Mouse (Mus musculus): ENCODE data around the gene Zdhhc12. TPM values are rescaled to one million over a fixed set of nuclear protein-coding genes. Genes with fewer than 3 reads are reported as not detected.
A peak's percentile ranks its signal among the peaks of the same experiment; 100 is the strongest.

Zdhhc12 gene
- total RNA-seq, 2 experiments from 2014 or later = 8.5 to 8.8 TPM

DNA sequence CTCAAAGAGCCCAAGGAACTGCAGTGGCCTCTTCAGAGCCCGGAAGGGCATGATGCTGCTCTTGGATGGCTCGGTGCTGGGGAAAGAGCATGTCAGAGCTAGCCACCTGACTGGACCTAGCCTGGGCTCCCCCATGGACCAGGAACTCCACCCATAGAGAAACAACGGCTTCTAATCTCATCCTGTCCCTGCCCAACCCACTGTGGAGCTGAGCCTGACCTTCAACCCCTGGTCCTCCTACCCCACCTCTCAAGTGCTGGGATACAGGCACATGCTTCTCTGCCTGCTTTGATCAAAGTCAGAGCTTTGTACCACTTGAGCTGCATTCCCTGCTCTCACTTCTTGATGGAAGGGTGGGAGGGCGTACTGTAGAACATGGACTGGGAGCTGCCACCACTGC lies 14.8 kb upstream of the Zdhhc12 start:
- no peak for DNase-seq (ENCODE audit: low spot score in 2 of 2)
- intact Hi-C loops (cut with DNase I) = no loop called here

GRCm38 (mm10) chr2:30107646-30108045 lies 14.2 kb upstream of the Zdhhc12 start:
- no peak for DNase-seq (ENCODE audit: low spot score in 2 of 2)
- intact Hi-C loops (cut with DNase I) = no loop called here

DNA sequence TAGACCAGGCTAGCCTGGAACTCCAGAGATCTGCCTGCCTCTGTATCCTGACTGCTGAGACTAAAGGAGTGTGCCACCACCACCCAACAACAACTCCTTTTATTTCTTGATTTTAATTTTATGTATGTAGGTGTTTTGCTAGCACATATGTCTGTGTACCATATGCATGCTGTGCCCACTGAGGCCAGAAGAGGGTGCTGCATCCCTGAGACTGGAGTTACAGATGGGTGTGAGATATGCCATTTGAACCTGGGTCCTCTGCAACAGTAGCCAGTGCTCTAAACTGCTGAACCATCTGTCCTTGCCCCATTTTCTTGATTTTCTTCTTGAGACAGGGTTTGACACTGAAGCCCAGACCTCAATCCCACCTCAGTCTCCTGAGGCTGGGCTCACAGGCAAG lies 12.9 kb upstream of the Zdhhc12 start:
- intact Hi-C loops (cut with DNase I) = no loop called here
- peak; percentile 35 to 48 for DNase-seq (ENCODE audit: low spot score in 2 of 2)

DNA sequence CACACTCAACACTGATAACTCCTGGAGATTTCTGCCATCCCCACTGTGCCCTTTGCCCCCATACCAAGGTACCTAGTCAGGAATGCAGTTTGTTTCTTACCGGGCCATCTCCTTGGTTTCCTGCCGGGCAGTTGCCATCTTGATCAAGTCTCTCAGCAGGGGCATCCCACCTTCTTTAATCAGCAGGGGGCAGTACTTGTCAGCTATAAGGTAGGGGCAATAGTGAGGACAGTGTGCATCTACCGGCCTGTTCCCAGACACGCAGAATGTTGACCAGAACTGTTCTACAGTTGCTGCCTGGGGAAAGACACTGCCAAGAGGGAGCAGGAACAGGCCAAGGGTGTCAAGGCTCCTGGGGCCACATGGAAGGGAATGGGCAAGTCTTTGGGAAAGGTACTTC lies 6.8 kb upstream of the Zdhhc12 start:
- DNase-seq (ENCODE audit: low spot score in 2 of 2) = no peak
- intact Hi-C loops (cut with DNase I) = no loop called here

DNA sequence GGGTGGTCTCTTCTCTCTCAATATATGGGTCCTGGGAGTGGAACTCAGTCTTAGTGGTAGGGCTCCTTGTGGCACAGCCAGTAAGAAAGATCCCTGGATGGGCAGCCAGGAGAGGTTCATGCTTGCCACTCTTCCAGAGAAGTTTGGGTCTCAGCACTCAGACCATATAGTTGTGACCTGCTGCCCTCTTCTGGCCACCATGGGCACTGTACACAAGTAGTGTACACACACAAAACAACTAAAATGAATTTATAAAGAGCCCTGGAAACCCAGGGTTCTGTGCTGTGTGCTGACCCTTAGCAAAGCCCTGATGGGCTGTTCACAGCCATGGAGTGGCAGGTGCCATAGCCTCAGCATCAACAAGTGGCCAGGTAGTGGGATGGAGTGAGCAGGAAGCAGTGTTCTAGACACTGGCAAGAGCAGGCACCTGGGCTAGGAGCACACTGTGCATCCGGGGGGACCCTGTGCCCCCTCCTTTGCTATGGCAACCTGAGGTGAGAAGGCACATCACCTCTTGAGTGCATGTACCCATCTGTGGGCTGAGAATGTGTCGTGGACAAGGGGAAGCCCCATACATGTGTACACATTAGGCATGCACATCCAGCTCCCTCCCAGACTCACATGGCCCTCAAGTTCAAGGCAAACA lies 2.6 kb upstream of the Zdhhc12 start:
- intact Hi-C loops (cut with DNase I) = loop anchor here (2.0 kb wide), 1 partner anchor 53 kb away; no protein-coding TSS in a partner anchor
- no peak for DNase-seq (ENCODE audit: low spot score in 2 of 2)

- DNase-seq (ENCODE audit: low spot score in 2 of 2) = no peak
- intact Hi-C loops (cut with DNase I) = no loop called here
Measured at GRCm38 (mm10) chr2:30094208-30094588, 750 bp upstream of the Zdhhc12 start.

GRCm38 (mm10) chr2:30092280-30092918 lies 1.0 kb downstream of the Zdhhc12 start:
- intact Hi-C loops (cut with DNase I) = no loop called here
- no peak for DNase-seq (ENCODE audit: low spot score in 2 of 2)

DNA sequence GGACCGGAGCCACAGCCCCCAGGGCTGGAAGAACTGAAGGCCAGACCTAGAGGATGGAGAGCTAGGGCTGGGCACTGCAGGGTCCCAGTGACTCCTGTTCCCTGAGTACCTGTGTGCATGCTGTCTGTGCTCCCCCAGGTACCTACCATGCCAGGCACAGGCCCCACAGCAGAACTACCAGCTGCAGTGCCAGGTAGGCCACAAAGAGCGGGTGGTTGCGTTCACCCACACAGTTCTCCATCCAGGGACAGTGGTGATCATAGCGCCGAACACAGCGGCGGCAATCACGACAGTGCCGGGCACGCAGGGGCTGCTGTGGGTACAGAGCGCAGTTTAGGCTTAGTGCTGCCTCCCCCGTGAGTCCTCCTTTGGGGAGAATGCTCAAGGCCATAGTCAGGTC lies 1.9 kb downstream of the Zdhhc12 start:
- DNase-seq (ENCODE audit: low spot score in 2 of 2) = no peak
- intact Hi-C loops (cut with DNase I) = no loop called here

- intact Hi-C loops (cut with DNase I) = no loop called here
- no peak for DNase-seq (ENCODE audit: low spot score in 2 of 2)
Measured at GRCm38 (mm10) chr2:30087310-30087709, 6.1 kb downstream of the Zdhhc12 start.

GRCm38 (mm10) chr2:30084632-30085031 lies 8.8 kb downstream of the Zdhhc12 start:
- intact Hi-C loops (cut with DNase I) = no loop called here
- DNase-seq (ENCODE audit: low spot score in 2 of 2) = no peak

- intact Hi-C loops (cut with DNase I) = no loop called here
- DNase-seq (ENCODE audit: low spot score in 2 of 2) = no peak
Measured at GRCm38 (mm10) chr2:30084113-30084512, 9.3 kb downstream of the Zdhhc12 start.

GRCm38 (mm10) chr2:30080181-30080800 lies 13.2 kb downstream of the Zdhhc12 start:
- DNase-seq (ENCODE audit: low spot score in 2 of 2) = no peak
- intact Hi-C loops (cut with DNase I) = no loop called here

- intact Hi-C loops (cut with DNase I) = loop anchor here (2.0 kb wide), 1 partner anchor 84 kb away; no protein-coding TSS in a partner anchor
- no peak for DNase-seq (ENCODE audit: low spot score in 2 of 2)
Measured at GRCm38 (mm10) chr2:30078760-30079159, 14.7 kb downstream of the Zdhhc12 start.

- intact Hi-C loops (cut with DNase I) = loop anchor here (2.0 kb wide), 1 partner anchor 84 kb away; no protein-coding TSS in a partner anchor
- DNase-seq (ENCODE audit: low spot score in 2 of 2) = no peak
Measured at GRCm38 (mm10) chr2:30078349-30078712, 15.1 kb downstream of the Zdhhc12 start.

DNA sequence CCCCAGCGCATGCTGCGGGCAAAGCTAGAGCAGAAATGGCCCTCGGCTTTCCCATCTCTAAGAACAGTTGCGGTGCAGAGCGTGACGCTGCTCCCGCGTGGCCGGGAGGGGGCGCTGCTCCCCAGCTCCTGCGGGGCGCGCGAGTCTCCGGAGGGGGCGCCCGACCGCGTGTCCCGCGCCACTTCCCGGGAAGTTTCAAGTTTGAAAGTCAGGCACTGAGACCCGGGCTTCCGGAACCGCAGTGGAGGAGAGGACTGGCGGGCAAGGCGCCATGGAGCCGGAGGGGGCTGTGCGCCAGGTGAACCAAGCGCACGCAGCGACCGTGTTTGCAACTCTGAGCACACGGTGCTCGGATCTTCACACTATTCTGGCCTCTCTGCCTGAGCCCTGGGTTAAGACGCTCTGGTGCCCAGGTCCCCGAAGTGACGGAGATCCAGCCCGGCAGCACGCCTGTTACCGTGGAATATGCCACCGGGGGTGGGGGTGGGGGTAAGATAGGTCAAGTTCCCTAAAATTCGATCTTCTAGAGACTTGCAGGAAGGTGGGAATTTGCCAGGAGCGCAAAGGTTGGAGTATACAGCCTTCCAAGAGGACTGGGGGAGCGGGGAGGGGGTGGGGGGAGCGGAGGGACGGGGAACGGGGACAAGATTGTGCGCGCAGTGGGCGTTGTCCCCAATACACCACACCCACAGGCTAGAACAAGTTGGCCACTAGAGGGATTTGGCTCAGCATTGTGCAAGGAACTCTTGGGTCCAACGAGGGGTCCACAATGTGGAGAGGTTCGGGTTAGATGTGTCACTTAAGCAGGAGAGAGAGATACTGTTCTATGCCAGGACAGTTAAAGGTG lies 15.7 kb downstream of the Zdhhc12 start, which contains the start of gene Pkn3:
Pkn3 (plus strand) TSS at position 183 of the 847 bp plus-strand sequence.
- peak; percentile 72 to 75 for DNase-seq (ENCODE audit: low spot score in 2 of 2)
- intact Hi-C loops (cut with DNase I) = loop anchor here (2.0 kb wide), 1 partner anchor 85 kb away; no protein-coding TSS in a partner anchor

DNA sequence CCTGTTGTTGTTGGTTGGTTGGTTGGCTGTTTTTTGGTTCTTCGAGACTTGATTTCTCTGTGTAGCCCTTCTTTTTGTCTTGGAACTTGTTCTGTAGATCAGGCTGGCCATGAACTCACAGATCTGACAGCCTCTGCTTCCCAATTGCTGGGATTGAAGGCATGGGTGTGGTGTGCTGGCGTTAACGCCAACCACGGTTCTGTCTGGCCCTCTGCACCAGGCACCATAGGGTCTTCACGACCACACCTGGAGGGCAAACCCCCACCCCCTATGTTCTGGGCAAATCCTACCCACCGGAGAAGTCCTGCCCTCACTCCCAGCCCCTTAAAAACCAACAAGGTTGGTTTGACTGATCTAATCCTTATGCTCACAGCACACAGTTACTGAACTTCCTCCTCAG lies 16.5 kb downstream of the Zdhhc12 start:
- DNase-seq (ENCODE audit: low spot score in 2 of 2) = no peak
- intact Hi-C loops (cut with DNase I) = no loop called here

DNA sequence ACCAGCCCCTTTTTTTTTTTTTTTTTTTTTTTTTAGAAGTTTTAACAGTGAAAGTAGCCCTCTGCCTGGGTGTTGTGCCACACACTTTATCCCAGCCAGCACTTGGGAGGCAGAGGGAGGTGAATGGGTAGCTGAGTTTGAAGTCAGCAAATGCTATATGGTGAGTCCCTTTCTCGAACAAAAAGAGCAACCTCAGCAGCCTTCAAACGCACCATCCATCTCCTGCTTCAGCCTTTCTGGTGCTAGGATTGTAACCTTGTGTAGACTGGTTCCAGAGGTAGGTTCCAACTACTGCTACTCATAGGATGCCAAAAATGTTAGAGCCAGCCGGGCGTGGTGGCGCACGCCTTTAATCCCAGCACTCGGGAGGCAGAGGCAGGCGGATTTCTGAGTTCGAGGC lies 17.0 kb downstream of the Zdhhc12 start:
- no peak for DNase-seq (ENCODE audit: low spot score in 2 of 2)
- intact Hi-C loops (cut with DNase I) = no loop called here

GRCm38 (mm10) chr2:30075625-30076024 lies 17.8 kb downstream of the Zdhhc12 start:
- DNase-seq (ENCODE audit: low spot score in 2 of 2) = no peak
- intact Hi-C loops (cut with DNase I) = no loop called here

GRCm38 (mm10) chr2:30073285-30073684 lies 20.2 kb downstream of the Zdhhc12 start:
- intact Hi-C loops (cut with DNase I) = no loop called here
- no peak for DNase-seq (ENCODE audit: low spot score in 2 of 2)

- no peak for DNase-seq (ENCODE audit: low spot score in 2 of 2)
- intact Hi-C loops (cut with DNase I) = no loop called here
Measured at GRCm38 (mm10) chr2:30072875-30073274, 20.6 kb downstream of the Zdhhc12 start.

All from left cerebral cortex, postnatal 25 days (tissue).